Mouse (Mus musculus): Measurements from ENCODE around the gene Fgfr2. TPM values are rescaled to one million over a fixed set of nuclear protein-coding genes. Genes with fewer than 3 reads are reported as not detected.

The Fgfr2 gene
- polyA plus RNA-seq, 1 experiment: 14.7 TPM

GRCm38 (mm10) chr7:132896206-132896815 lies 226.8 kb downstream of the Fgfr2 start:
- Histone ChIP-seq H3K27ac (ENCODE audit: insufficient read depth, low read depth, low read length) (no peak overlapping the region), H3K4me3 (ENCODE audit: low read depth, low read length) (no peak overlapping the region), H3K36me3 (ENCODE audit: control insufficient read depth, insufficient read depth, low read length) (no peaks in the 10 kb centered on the region), H3K4me1 (ENCODE audit: control insufficient read depth, insufficient read depth, insufficient read length, low read length) (no peaks in the 10 kb centered on the region), H3K27me3 (ENCODE audit: control insufficient read depth, insufficient read depth, low read length) (no peaks in the 10 kb centered on the region)
- no peak for TF ChIP-seq POLR2A (IDR thresholded peaks at IDR 0.05; ENCODE audit: low read depth, low read length)
- WGBS: 90% methylated on average over 9 of the region's 9 CpGs

- Histone ChIP-seq H3K4me3 (ENCODE audit: low read depth, low read length) (no peak overlapping the region), H3K27ac (ENCODE audit: insufficient read depth, low read depth, low read length) (no peak overlapping the region), H3K4me1 (ENCODE audit: control insufficient read depth, insufficient read depth, insufficient read length, low read length) (no peaks in the 10 kb centered on the region), H3K36me3 (ENCODE audit: control insufficient read depth, insufficient read depth, low read length) (no peaks in the 10 kb centered on the region), H3K27me3 (ENCODE audit: control insufficient read depth, insufficient read depth, low read length) (no peaks in the 10 kb centered on the region)
- WGBS: 60% methylated on average over 7 of the region's 7 CpGs
- TF ChIP-seq CTCF (IDR thresholded peaks at IDR 0.05; ENCODE audit: extremely low read depth, insufficient read length, insufficient replicate concordance, low read depth, low read length) (no peak), POLR2A (IDR thresholded peaks at IDR 0.05; ENCODE audit: low read depth, low read length) (no peak)
These were observed 228.2 kb downstream of the Fgfr2 start for GRCm38 (mm10) chr7:132894841-132895555.

- no peak overlapping the region for H3K27ac ChIP-seq (ENCODE audit: insufficient read depth, low read depth, low read length)
- WGBS: 93% methylated on average over 1 of the region's 1 CpGs
- no peaks in the 10 kb centered on the region for H3K36me3 ChIP-seq (ENCODE audit: control insufficient read depth, insufficient read depth, low read length)
- TF ChIP-seq CTCF (IDR thresholded peaks at IDR 0.05; ENCODE audit: extremely low read depth, insufficient read length, insufficient replicate concordance, low read depth, low read length) (no peak), POLR2A (IDR thresholded peaks at IDR 0.05; ENCODE audit: low read depth, low read length) (no peak)
- H3K4me1 ChIP-seq (ENCODE audit: control insufficient read depth, insufficient read depth, insufficient read length, low read length): no peaks in the 10 kb centered on the region
- no peaks in the 10 kb centered on the region for H3K27me3 ChIP-seq (ENCODE audit: control insufficient read depth, insufficient read depth, low read length)
- no peak overlapping the region for H3K4me3 ChIP-seq (ENCODE audit: low read depth, low read length)
These were observed 229.8 kb downstream of the Fgfr2 start for GRCm38 (mm10) chr7:132893336-132893735.

GRCm38 (mm10) chr7:132892806-132893205 lies 230.3 kb downstream of the Fgfr2 start:
- no peak overlapping the region for H3K4me3 ChIP-seq (ENCODE audit: low read depth, low read length)

GRCm38 (mm10) chr7:132892311-132892661 lies 230.9 kb downstream of the Fgfr2 start:
- no peak overlapping the region for H3K27ac ChIP-seq (ENCODE audit: insufficient read depth, low read depth, low read length)
- no peak for TF ChIP-seq CTCF (IDR thresholded peaks at IDR 0.05; ENCODE audit: extremely low read depth, insufficient read length, insufficient replicate concordance, low read depth, low read length)
- TF ChIP-seq POLR2A (IDR thresholded peaks at IDR 0.05; ENCODE audit: low read depth, low read length): no peak
- WGBS: 72% methylated on average over 4 of the region's 4 CpGs
- no peaks in the 10 kb centered on the region for H3K27me3 ChIP-seq (ENCODE audit: control insufficient read depth, insufficient read depth, low read length)
- H3K36me3 ChIP-seq (ENCODE audit: control insufficient read depth, insufficient read depth, low read length): no peaks in the 10 kb centered on the region
- H3K4me1 ChIP-seq (ENCODE audit: control insufficient read depth, insufficient read depth, insufficient read length, low read length): no peaks in the 10 kb centered on the region
- H3K4me3 ChIP-seq (ENCODE audit: low read depth, low read length): no peak overlapping the region

More at GRCm38 (mm10) chr7:132892806-132893205, 230.3 kb downstream of the Fgfr2 start:
- Histone ChIP-seq H3K27ac (ENCODE audit: insufficient read depth, low read depth, low read length) (no peak overlapping the region), H3K4me1 (ENCODE audit: control insufficient read depth, insufficient read depth, insufficient read length, low read length) (no peaks in the 10 kb centered on the region), H3K27me3 (ENCODE audit: control insufficient read depth, insufficient read depth, low read length) (no peaks in the 10 kb centered on the region), H3K36me3 (ENCODE audit: control insufficient read depth, insufficient read depth, low read length) (no peaks in the 10 kb centered on the region)
- 78% methylated on average over 7 of the region's 7 CpGs for WGBS
- TF ChIP-seq CTCF (IDR thresholded peaks at IDR 0.05; ENCODE audit: extremely low read depth, insufficient read length, insufficient replicate concordance, low read depth, low read length): no peak

- H3K4me1 ChIP-seq (ENCODE audit: control insufficient read depth, insufficient read depth, insufficient read length, low read length): no peaks in the 10 kb centered on the region
- TF ChIP-seq POLR2A (IDR thresholded peaks at IDR 0.05; ENCODE audit: low read depth, low read length) (no peak), CTCF (IDR thresholded peaks at IDR 0.05; ENCODE audit: extremely low read depth, insufficient read length, insufficient replicate concordance, low read depth, low read length) (no peak)
- H3K27ac ChIP-seq (ENCODE audit: insufficient read depth, low read depth, low read length): no peak overlapping the region
- no peaks in the 10 kb centered on the region for H3K27me3 ChIP-seq (ENCODE audit: control insufficient read depth, insufficient read depth, low read length)
- no peak overlapping the region for H3K4me3 ChIP-seq (ENCODE audit: low read depth, low read length)
- 69% methylated on average over 5 of the region's 5 CpGs for WGBS
- H3K36me3 ChIP-seq (ENCODE audit: control insufficient read depth, insufficient read depth, low read length): no peaks in the 10 kb centered on the region
These were observed 231.4 kb downstream of the Fgfr2 start for GRCm38 (mm10) chr7:132891561-132892310.

- H3K27me3 ChIP-seq (ENCODE audit: control insufficient read depth, insufficient read depth, low read length): no peaks in the 10 kb centered on the region
- no peaks in the 10 kb centered on the region for H3K4me1 ChIP-seq (ENCODE audit: control insufficient read depth, insufficient read depth, insufficient read length, low read length)
- H3K27ac ChIP-seq (ENCODE audit: insufficient read depth, low read depth, low read length): no peak overlapping the region
- TF ChIP-seq CTCF (IDR thresholded peaks at IDR 0.05; ENCODE audit: extremely low read depth, insufficient read length, insufficient replicate concordance, low read depth, low read length): no peak
- no peak for TF ChIP-seq POLR2A (IDR thresholded peaks at IDR 0.05; ENCODE audit: low read depth, low read length)
- 0 out of 2 replicates have a peak, but pooled peaks cover 2% of the 10 kb centered on the region for H3K36me3 ChIP-seq (ENCODE audit: control insufficient read depth, insufficient read depth, low read length)
- H3K4me3 ChIP-seq (ENCODE audit: low read depth, low read length): no peak overlapping the region
- WGBS: 86% methylated on average over 5 of the region's 5 CpGs
These were observed 232.9 kb downstream of the Fgfr2 start for GRCm38 (mm10) chr7:132890201-132890600.

All from small intestine, adult 2 months (tissue).